Mouse (Mus musculus): ENCODE results near the gene Kcnj10.

Gene Kcnj10

GRCm38 (mm10) chr1:172376758-172377458 is 35.9 kb downstream of the Kcnj10 start:
- DNase-seq (ENCODE audit: low spot score in 2 of 2) = no peak

- no peak for DNase-seq (ENCODE audit: low spot score in 2 of 2)
Measured at GRCm38 (mm10) chr1:172380066-172380465, 39.1 kb downstream of the Kcnj10 start.

- DNase-seq (ENCODE audit: low spot score in 2 of 2) = no peak
Measured at GRCm38 (mm10) chr1:172382090-172382489, 41.1 kb downstream of the Kcnj10 start.

- DNase-seq (ENCODE audit: low spot score in 2 of 2) = no peak
Measured at GRCm38 (mm10) chr1:172387246-172387645, 46.2 kb downstream of the Kcnj10 start.

GRCm38 (mm10) chr1:172390769-172391168 is 49.8 kb downstream of the Kcnj10 start:
- no peak for DNase-seq (ENCODE audit: low spot score in 2 of 2)

- DNase-seq (ENCODE audit: low spot score in 2 of 2) = no peak
Measured at GRCm38 (mm10) chr1:172391807-172392581, 51.0 kb downstream of the Kcnj10 start.

GRCm38 (mm10) chr1:172392643-172393170 is 51.7 kb downstream of the Kcnj10 start:
- no peak for DNase-seq (ENCODE audit: low spot score in 2 of 2)

- no peak for DNase-seq (ENCODE audit: low spot score in 2 of 2)
Measured at GRCm38 (mm10) chr1:172393739-172394138, 52.7 kb downstream of the Kcnj10 start.

- DNase-seq (ENCODE audit: low spot score in 2 of 2) = no peak
Measured at GRCm38 (mm10) chr1:172396996-172397752, 56.2 kb downstream of the Kcnj10 start.

- DNase-seq (ENCODE audit: low spot score in 2 of 2) = peak in 1 of 2 experiments; percentile 14
Measured at GRCm38 (mm10) chr1:172406077-172406706, 65.2 kb downstream of the Kcnj10 start.

GRCm38 (mm10) chr1:172408996-172409395 is 68.0 kb downstream of the Kcnj10 start:
- no peak for DNase-seq (ENCODE audit: low spot score in 2 of 2)

- no peak for DNase-seq (ENCODE audit: low spot score in 2 of 2)
Measured at GRCm38 (mm10) chr1:172409431-172409830, 68.4 kb downstream of the Kcnj10 start.

- DNase-seq (ENCODE audit: low spot score in 2 of 2) = peak in 1 of 2 experiments; percentile 28
Measured at GRCm38 (mm10) chr1:172410806-172411205, 69.8 kb downstream of the Kcnj10 start.

- peak; percentile 57 to 84 for DNase-seq (ENCODE audit: low spot score in 2 of 2)
Measured at GRCm38 (mm10) chr1:172412204-172412603, 71.2 kb downstream of the Kcnj10 start.

- peak in 1 of 2 experiments; percentile 15 for DNase-seq (ENCODE audit: low spot score in 2 of 2)
Measured at GRCm38 (mm10) chr1:172413491-172414230, 72.7 kb downstream of the Kcnj10 start.

- DNase-seq (ENCODE audit: low spot score in 2 of 2) = peak in 1 of 2 experiments; percentile 12
Measured at GRCm38 (mm10) chr1:172414231-172414585, 73.2 kb downstream of the Kcnj10 start.

- no peak for DNase-seq (ENCODE audit: low spot score in 2 of 2)
Measured at GRCm38 (mm10) chr1:172415061-172415460, 74.1 kb downstream of the Kcnj10 start.

- no peak for DNase-seq (ENCODE audit: low spot score in 2 of 2)
Measured at GRCm38 (mm10) chr1:172418173-172418572, 77.2 kb downstream of the Kcnj10 start.

GRCm38 (mm10) chr1:172418642-172419041 is 77.6 kb downstream of the Kcnj10 start:
- DNase-seq (ENCODE audit: low spot score in 2 of 2) = no peak

- DNase-seq (ENCODE audit: low spot score in 2 of 2) = no peak
Measured at GRCm38 (mm10) chr1:172420181-172420580, 79.2 kb downstream of the Kcnj10 start.

GRCm38 (mm10) chr1:172423393-172423792 is 82.4 kb downstream of the Kcnj10 start:
- DNase-seq (ENCODE audit: low spot score in 2 of 2) = no peak

All from urinary bladder, postnatal 4 days (tissue).